Mouse (Mus musculus) spleen, adult 12 weeks (tissue): ENCODE results near the gene Prr19.
"Not testable (repeated sequence)": the region's sequence is repeated elsewhere in the genome, so short reads cannot be mapped to it uniquely, and the experiment has no call there.

Source experiments
- DNase-seq: peaks from one replicate; pipeline ENCODE4 v3.0.0; 2022; ENCODE audit warnings: low spot score

The Prr19 gene

GRCm38 (mm10) chr7:25301063-25301462 is at the start of gene Prr19:
TSS of gene Prr19 (plus strand) at chr7:25301411.
- DNase-seq: no peak

GRCm38 (mm10) chr7:25251822-25252221 is 49.4 kb upstream of the Prr19 start:
- no peak for DNase-seq

GRCm38 (mm10) chr7:25261896-25262295 is 39.3 kb upstream of the Prr19 start:
- no peak for DNase-seq

GRCm38 (mm10) chr7:25263968-25264870 is 37.0 kb upstream of the Prr19 start:
- no peak for DNase-seq

GRCm38 (mm10) chr7:25265743-25266142 is 35.5 kb upstream of the Prr19 start:
- DNase-seq: not testable (repeated sequence)

GRCm38 (mm10) chr7:25266180-25266962 is 34.8 kb upstream of the Prr19 start:
- DNase-seq: no peak

- DNase-seq: peak; percentile 99
Measured at GRCm38 (mm10) chr7:25267301-25267750, 33.9 kb upstream of the Prr19 start, which contains the start of gene Cic. TSS of gene Cic (plus strand) at chr7:25267704.

- peak; percentile 97 for DNase-seq
Measured at GRCm38 (mm10) chr7:25267751-25268463, 33.3 kb upstream of the Prr19 start.

GRCm38 (mm10) chr7:25268588-25268987 is 32.6 kb upstream of the Prr19 start:
- DNase-seq: no peak

GRCm38 (mm10) chr7:25269029-25269428 is 32.2 kb upstream of the Prr19 start:
- DNase-seq: no peak

GRCm38 (mm10) chr7:25269545-25270271 is 31.5 kb upstream of the Prr19 start:
- DNase-seq: no peak

- DNase-seq: no peak
Measured at GRCm38 (mm10) chr7:25270652-25271633, 30.3 kb upstream of the Prr19 start.

GRCm38 (mm10) chr7:25271651-25272444 is 29.4 kb upstream of the Prr19 start:
- no peak for DNase-seq

- DNase-seq: no peak
Measured at GRCm38 (mm10) chr7:25272445-25273258, 28.6 kb upstream of the Prr19 start.

GRCm38 (mm10) chr7:25273259-25274241 is 27.7 kb upstream of the Prr19 start:
- no peak for DNase-seq

- no peak for DNase-seq
Measured at GRCm38 (mm10) chr7:25274571-25274970, 26.6 kb upstream of the Prr19 start.

GRCm38 (mm10) chr7:25274996-25275395 is 26.2 kb upstream of the Prr19 start:
- DNase-seq: no peak
